Mouse (Mus musculus) ES-E14 (cell line): ENCODE measurements around the gene Alcam.

Source experiments
- CHD2 ChIP-seq: IDR thresholded peaks from 2 replicates; pipeline ENCODE4 v1.6.1; 2014; ENCODE audit warnings: mild to moderate bottlenecking, low read depth, low read length, inconsistent platforms
- HCFC1 ChIP-seq: IDR thresholded peaks from 2 replicates; pipeline ENCODE4 v1.6.1; 2012; ENCODE audit warnings: low read length, inconsistent platforms, borderline replicate concordance; ENCODE audit not compliant: insufficient read depth
- MAFK ChIP-seq: IDR thresholded peaks from 2 replicates; pipeline ENCODE4 v1.6.1; 2014; ENCODE audit warnings: mild to moderate bottlenecking, low read depth, low read length, inconsistent platforms; ENCODE audit not compliant: insufficient read depth
- ZC3H11A ChIP-seq: IDR thresholded peaks from 2 replicates; pipeline ENCODE4 v1.6.1; 2012; ENCODE audit warnings: low read depth, mild to moderate bottlenecking, inconsistent platforms, low read length, borderline replicate concordance
- ZNF384 ChIP-seq: IDR thresholded peaks from 2 replicates; pipeline ENCODE4 v1.6.1; 2012; ENCODE audit warnings: low read depth, low read length, inconsistent platforms

GRCm38 (mm10) chr16:52473089-52473488 is 19.2 kb upstream of the Alcam start:
- no peak for TF ChIP-seq ZNF384
- TF ChIP-seq HCFC1, result no peak
- no peak for TF ChIP-seq ZC3H11A
- no peak for TF ChIP-seq MAFK
- no peak for TF ChIP-seq CHD2
